Mouse (Mus musculus) embryo, embryonic 10.5 days (tissue): ENCODE measurements around the gene Defb45.
A peak's percentile ranks its signal among the peaks of the same experiment; 100 is the strongest.

Source experiments
- DNase-seq: peaks from one replicate; pipeline ENCODE4 v3.0.0-alpha.2; 2015; ENCODE audit warnings: low spot score

Gene Defb45

GRCm38 (mm10) chr2:152599299-152599698, at the start of gene Defb45:
Gene Defb45, minus strand, starts transcription at chr2:152599399.
- DNase-seq = no peak

- DNase-seq = peak; percentile 50
Observed at GRCm38 (mm10) chr2:152639406-152640113, 40.4 kb upstream of the Defb45 start.

GRCm38 (mm10) chr2:152638865-152639264, 39.7 kb upstream of the Defb45 start:
- no peak for DNase-seq

- DNase-seq = no peak
Observed at GRCm38 (mm10) chr2:152637381-152637780, 38.2 kb upstream of the Defb45 start.

GRCm38 (mm10) chr2:152637006-152637322, 37.8 kb upstream of the Defb45 start:
- no peak for DNase-seq

- DNase-seq = no peak
Observed at GRCm38 (mm10) chr2:152636246-152637005, 37.2 kb upstream of the Defb45 start.

- DNase-seq = no peak
Observed at GRCm38 (mm10) chr2:152634311-152634710, 35.1 kb upstream of the Defb45 start.

- no peak for DNase-seq
Observed at GRCm38 (mm10) chr2:152633334-152633733, 34.1 kb upstream of the Defb45 start.

- no peak for DNase-seq
Observed at GRCm38 (mm10) chr2:152629904-152630303, 30.7 kb upstream of the Defb45 start.

- no peak for DNase-seq
Observed at GRCm38 (mm10) chr2:152629239-152629638, 30.0 kb upstream of the Defb45 start.

GRCm38 (mm10) chr2:152628066-152628465, 28.9 kb upstream of the Defb45 start:
- DNase-seq = no peak

GRCm38 (mm10) chr2:152626774-152627591, 27.8 kb upstream of the Defb45 start, which contains the start of gene Rem1:
Gene Rem1, plus strand, starts transcription at chr2:152626951.
- DNase-seq = peak; percentile 52

- DNase-seq = no peak
Observed at GRCm38 (mm10) chr2:152625256-152625655, 26.1 kb upstream of the Defb45 start.

- DNase-seq = no peak
Observed at GRCm38 (mm10) chr2:152624566-152624965, 25.4 kb upstream of the Defb45 start.

- no peak for DNase-seq
Observed at GRCm38 (mm10) chr2:152622953-152623352, 23.8 kb upstream of the Defb45 start, which contains the start of gene Defb25. Gene Defb25, minus strand, starts transcription at chr2:152623053.

- no peak for DNase-seq
Observed at GRCm38 (mm10) chr2:152622151-152622550, 23.0 kb upstream of the Defb45 start.

- DNase-seq = no peak
Observed at GRCm38 (mm10) chr2:152620367-152621134, 21.4 kb upstream of the Defb45 start.

- DNase-seq = no peak
Observed at GRCm38 (mm10) chr2:152617374-152617773, 18.2 kb upstream of the Defb45 start.

GRCm38 (mm10) chr2:152616470-152616869, 17.3 kb upstream of the Defb45 start:
- no peak for DNase-seq

- DNase-seq = peak; percentile 92
Observed at GRCm38 (mm10) chr2:152615563-152615962, 16.4 kb upstream of the Defb45 start.

GRCm38 (mm10) chr2:152612193-152612592, 13.0 kb upstream of the Defb45 start:
- peak; percentile 37 for DNase-seq

- DNase-seq = no peak
Observed at GRCm38 (mm10) chr2:152608719-152609118, 9.5 kb upstream of the Defb45 start.
